Mouse (Mus musculus) lung, adult 2 months (tissue): ENCODE measurements around the gene Oxt.

ENCODE experiments used
- CTCF ChIP-seq: fragments of 200-500 bp; IDR thresholded peaks from 2 replicates; pipeline ENCODE4 v1.5.1; 2011; ENCODE audit warnings: mild to moderate bottlenecking, low read length, control low read depth; ENCODE audit not compliant: insufficient read depth
- POLR2A ChIP-seq: fragments of 200-500 bp; IDR thresholded peaks from 2 replicates; pipeline ENCODE4 v1.6.1; 2011; ENCODE audit warnings: low read depth, mild to moderate bottlenecking, control low read depth, low read length, borderline replicate concordance; ENCODE audit errors: extremely low read depth

DNA sequence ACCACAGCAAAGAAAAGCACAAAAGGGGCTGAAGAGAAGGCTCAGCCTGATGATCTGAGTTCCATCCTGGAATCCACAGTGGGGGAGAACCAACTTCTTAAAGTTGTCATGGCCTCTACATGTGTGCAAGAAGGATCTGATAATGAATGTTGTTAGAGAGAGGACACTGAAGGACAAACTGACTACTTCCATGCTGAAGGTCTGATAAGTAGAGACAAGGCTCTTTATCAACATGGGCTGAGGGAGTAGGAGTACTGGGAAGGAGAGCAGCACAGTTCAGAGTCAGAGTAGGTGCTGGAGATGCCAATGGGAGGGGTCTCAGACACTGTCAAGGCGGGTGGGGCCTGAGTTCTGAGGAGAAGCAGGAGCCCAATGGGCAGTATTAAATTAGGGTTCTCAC is 19.6 kb downstream of the Oxt start:
- no peak for TF ChIP-seq CTCF
- TF ChIP-seq POLR2A, result no peak
